Mouse (Mus musculus) R1 (cell line): ENCODE results near the gene Bean1.
"Not testable (repeated sequence)": the region's sequence is repeated elsewhere in the genome, so short reads cannot be mapped to it uniquely, and the experiment has no call there.

Experiments used
- DNase-seq: peaks from one replicate; pipeline ENCODE4 v3.0.0-alpha.2; 2018; ENCODE audit warnings: low read depth, low spot score

Bean1 gene

GRCm38 (mm10) chr8:104242038-104242644 is 71.9 kb downstream of the Bean1 start:
- DNase-seq: no peak

- DNase-seq: peak; percentile 10
Measured at GRCm38 (mm10) chr8:104246621-104247020, 76.4 kb downstream of the Bean1 start.

DNA sequence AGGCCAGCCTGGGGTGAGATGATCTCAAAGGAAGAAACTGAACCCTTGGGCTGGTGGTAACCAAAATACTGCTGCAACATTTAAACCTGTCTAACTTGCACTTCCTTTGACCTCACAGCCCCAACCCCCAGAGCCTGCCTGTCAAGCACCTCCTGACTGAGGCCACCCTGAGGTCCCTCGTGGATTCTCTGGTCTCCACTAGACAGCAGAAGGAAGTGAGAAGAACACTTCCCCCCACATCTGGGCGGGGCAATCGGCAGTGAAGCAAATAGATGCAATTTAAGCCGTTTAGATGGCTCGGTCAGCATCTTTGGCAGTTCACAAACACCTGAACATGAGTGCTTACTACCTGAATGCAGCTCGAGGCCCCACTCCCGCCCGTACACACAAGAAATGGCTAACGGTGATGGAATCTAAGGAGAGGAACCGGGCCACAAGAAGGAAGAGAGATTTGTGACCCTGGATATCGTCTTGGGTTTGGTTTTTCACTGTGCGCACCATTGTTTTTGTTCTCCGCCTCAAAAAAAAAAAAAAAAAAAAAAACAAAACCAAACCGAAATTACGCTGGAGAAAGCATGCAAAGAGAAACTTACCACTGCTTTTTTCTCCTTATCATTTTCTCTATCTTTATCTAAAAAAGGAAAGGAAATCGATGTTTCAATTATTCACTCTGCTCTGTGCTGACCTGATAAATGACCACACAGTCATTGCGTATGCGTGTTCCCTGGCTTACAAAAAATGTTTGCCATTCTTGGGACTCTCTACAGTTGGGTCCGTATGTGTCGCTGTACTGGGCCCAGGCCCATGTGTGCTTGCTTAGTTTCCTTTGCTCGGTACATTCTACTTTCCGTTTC is 77.0 kb downstream of the Bean1 start:
- DNase-seq: peak; percentile 10

GRCm38 (mm10) chr8:104247908-104248275 is 77.7 kb downstream of the Bean1 start:
- no peak for DNase-seq

- DNase-seq: peak; percentile 85
Measured at GRCm38 (mm10) chr8:104248276-104248675, 78.0 kb downstream of the Bean1 start, which contains the start of gene Tk2. TSS of gene Tk2 (minus strand) at chr8:104248558.

GRCm38 (mm10) chr8:104249442-104249996 is 79.3 kb downstream of the Bean1 start:
- no peak for DNase-seq

DNA sequence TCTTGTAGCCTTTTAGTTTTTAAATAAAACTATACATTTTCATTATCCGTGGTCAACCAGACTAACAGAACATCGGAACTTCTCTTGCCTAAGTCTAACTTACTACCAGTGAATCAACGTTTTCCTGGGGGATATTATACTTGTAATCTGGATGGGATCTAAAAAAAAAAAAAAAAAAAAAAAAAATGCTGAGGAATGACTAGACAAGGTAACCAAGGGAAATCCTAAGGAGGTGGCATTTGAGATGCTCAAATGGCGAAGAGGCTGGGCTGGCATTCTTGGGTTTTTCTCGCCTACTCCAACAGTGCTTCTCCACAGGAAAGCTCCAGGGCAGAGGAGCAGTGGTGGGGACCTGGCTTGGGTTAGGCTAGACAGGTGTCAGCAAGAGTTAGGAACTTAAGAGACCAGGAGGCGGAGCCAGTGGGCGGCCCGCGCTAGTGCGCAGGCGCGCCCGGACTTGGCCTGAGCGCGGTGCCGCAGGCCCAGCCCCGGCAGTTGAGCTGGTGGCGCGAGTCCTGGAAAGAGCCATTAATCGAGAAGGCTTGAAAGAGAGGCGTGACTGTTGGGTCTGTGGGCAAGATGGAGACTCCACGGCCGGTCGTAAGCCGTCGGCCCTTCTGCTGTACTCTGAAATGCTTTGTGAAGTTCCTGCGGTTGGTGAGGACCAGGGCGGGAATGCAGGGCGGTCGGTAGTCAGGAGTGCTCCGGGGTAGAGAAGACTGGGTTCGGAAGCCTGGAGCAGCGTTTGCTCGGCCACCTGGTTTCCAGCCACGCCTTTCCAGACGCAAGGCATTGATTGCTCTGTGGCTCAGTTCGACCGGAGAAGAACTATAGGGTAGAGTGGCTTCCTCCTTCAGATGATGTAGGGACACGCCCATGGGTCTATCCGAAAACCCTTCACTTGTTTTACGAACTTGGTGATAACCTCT is 80.5 kb downstream of the Bean1 start, which contains the start of gene Cklf:
Cklf (plus strand) TSS at position 423 of the 929 bp plus-strand sequence.
- DNase-seq: peak; percentile 96

DNA sequence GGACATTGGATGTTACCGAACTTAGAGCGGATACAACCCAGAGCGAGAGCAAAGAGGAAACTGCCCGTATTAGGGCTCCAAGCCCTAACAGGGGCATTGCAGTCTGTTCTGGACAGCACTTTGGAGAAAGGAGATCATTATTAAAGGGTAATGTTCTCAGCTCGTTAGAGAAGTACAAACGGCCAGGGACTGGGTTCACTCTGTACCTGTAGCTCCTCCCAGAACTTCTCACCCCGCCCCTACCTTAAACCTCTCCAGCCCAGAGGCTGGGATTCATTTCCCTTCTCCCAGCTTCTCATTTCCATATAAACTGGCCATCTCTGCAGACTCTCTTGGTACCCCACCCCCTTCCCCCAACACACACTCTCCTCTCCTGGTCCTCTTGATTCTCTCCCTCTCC is 81.2 kb downstream of the Bean1 start:
- DNase-seq: peak; percentile 69

GRCm38 (mm10) chr8:104253016-104253415 is 82.8 kb downstream of the Bean1 start:
- peak; percentile 74 for DNase-seq

- DNase-seq: not testable (repeated sequence)
Measured at GRCm38 (mm10) chr8:104261802-104262201, 91.6 kb downstream of the Bean1 start.

- DNase-seq: not testable (repeated sequence)
Measured at GRCm38 (mm10) chr8:104264271-104264935, 94.2 kb downstream of the Bean1 start.

DNA sequence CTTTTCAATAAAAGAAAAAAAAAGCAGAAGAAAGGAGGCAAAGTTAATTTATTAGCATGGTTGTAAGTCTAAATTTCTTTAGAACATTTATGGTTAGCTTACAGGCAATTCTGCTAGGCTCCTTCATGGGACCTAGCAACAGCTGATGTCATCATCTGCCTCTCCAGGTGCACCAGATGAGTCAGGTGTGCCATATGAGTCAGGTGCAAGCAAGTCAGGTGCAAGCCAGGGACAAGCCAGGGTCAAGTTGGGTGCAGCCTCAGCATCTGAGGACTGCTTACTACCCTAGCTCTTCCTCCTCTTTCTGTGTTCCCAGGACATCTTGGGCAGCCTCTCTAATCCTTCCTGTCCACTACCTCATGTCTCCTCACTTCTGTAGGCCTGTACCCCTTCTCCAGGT is 98.1 kb downstream of the Bean1 start:
- no peak for DNase-seq
